Mouse (Mus musculus): ENCODE measurements around the gene Prrc2a. TPM values are rescaled to one million over a fixed set of nuclear protein-coding genes. Genes with fewer than 3 reads are reported as not detected.

The Prrc2a gene
- polyA plus RNA-seq, 1 experiment from 2014 or later, result 181 TPM

- peaks cover 15% of the 10 kb centered on the region for H3K4me1 ChIP-seq (replicated peaks)
- no peaks in the 10 kb centered on the region for H3K27me3 ChIP-seq
- no peak for ATAC-seq (ENCODE audit: low FRiP score)
- no peak overlapping the region for H3K9ac ChIP-seq
- H3K36me3 ChIP-seq, result peaks cover 99% of the 10 kb centered on the region
- H3K9me3 ChIP-seq, result no peaks in the 10 kb centered on the region
- no peak overlapping the region for H3K4me3 ChIP-seq
- 95% methylated on average over 8 of the region's 8 CpGs for WGBS
- H3K27ac ChIP-seq, result no peak overlapping the region
- H3K4me2 ChIP-seq, result no peak overlapping the region
These were observed 7.4 kb downstream of the Prrc2a start for GRCm38 (mm10) chr17:35157254-35157653.

GRCm38 (mm10) chr17:35156461-35157200 lies 8.1 kb downstream of the Prrc2a start:
- Histone ChIP-seq H3K36me3 (peaks cover 100% of the 10 kb centered on the region), H3K4me1 (replicated peaks) (peaks cover 8% of the 10 kb centered on the region), H3K27ac (no peak overlapping the region), H3K4me2 (no peak overlapping the region), H3K27me3 (no peaks in the 10 kb centered on the region), H3K9ac (no peak overlapping the region), H3K4me3 (no peak overlapping the region), H3K9me3 (no peaks in the 10 kb centered on the region)
- ATAC-seq (ENCODE audit: low FRiP score), result no peak
- 92% methylated on average over 33 of the region's 33 CpGs for WGBS

- no peak overlapping the region for H3K4me3 ChIP-seq
- WGBS, result 96% methylated on average over 12 of the region's 12 CpGs
- H3K27ac ChIP-seq, result no peak overlapping the region
- no peaks in the 10 kb centered on the region for H3K4me1 ChIP-seq (replicated peaks)
- H3K36me3 ChIP-seq, result peaks cover 98% of the 10 kb centered on the region
- no peak overlapping the region for H3K9ac ChIP-seq
- ATAC-seq (ENCODE audit: low FRiP score), result no peak
- no peaks in the 10 kb centered on the region for H3K9me3 ChIP-seq
- no peak overlapping the region for H3K4me2 ChIP-seq
- H3K27me3 ChIP-seq, result no peaks in the 10 kb centered on the region
These were observed 9.2 kb downstream of the Prrc2a start for GRCm38 (mm10) chr17:35155451-35155850.

- Histone ChIP-seq H3K36me3 (peaks cover 98% of the 10 kb centered on the region), H3K27me3 (no peaks in the 10 kb centered on the region)
- no peak for ATAC-seq (ENCODE audit: low FRiP score)
These were observed 10.1 kb downstream of the Prrc2a start for GRCm38 (mm10) chr17:35154616-35155015.

GRCm38 (mm10) chr17:35153931-35154330 lies 10.8 kb downstream of the Prrc2a start:
- Histone ChIP-seq H3K4me2 (no peak overlapping the region), H3K9ac (no peak overlapping the region; the same call in 1 of the 2 replicates), H3K27ac (no peak overlapping the region), H3K4me3 (no peak overlapping the region), H3K4me1 (replicated peaks) (no peaks in the 10 kb centered on the region), H3K27me3 (no peaks in the 10 kb centered on the region), H3K36me3 (peaks cover 98% of the 10 kb centered on the region), H3K9me3 (no peaks in the 10 kb centered on the region)
- WGBS, result 94% methylated on average over 4 of the region's 4 CpGs
- no peak for ATAC-seq (ENCODE audit: low FRiP score)

More at GRCm38 (mm10) chr17:35154616-35155015, 10.1 kb downstream of the Prrc2a start:
- 76% methylated on average over 7 of the region's 7 CpGs for WGBS
- no peak overlapping the region for H3K4me2 ChIP-seq
- no peak overlapping the region for H3K9ac ChIP-seq
- no peaks in the 10 kb centered on the region for H3K4me1 ChIP-seq (replicated peaks)
- H3K9me3 ChIP-seq, result no peaks in the 10 kb centered on the region
- H3K4me3 ChIP-seq, result no peak overlapping the region
- no peak overlapping the region for H3K27ac ChIP-seq

GRCm38 (mm10) chr17:35153077-35153476 lies 11.6 kb downstream of the Prrc2a start:
- 95% methylated on average over 9 of the region's 9 CpGs for WGBS
- H3K4me3 ChIP-seq, result no peak overlapping the region
- H3K27ac ChIP-seq, result no peak overlapping the region
- no peak for ATAC-seq (ENCODE audit: low FRiP score)
- H3K4me1 ChIP-seq (replicated peaks), result no peaks in the 10 kb centered on the region
- H3K9ac ChIP-seq, result no peak overlapping the region
- H3K27me3 ChIP-seq, result no peaks in the 10 kb centered on the region
- H3K4me2 ChIP-seq, result no peak overlapping the region
- no peaks in the 10 kb centered on the region for H3K9me3 ChIP-seq
- H3K36me3 ChIP-seq, result peaks cover 98% of the 10 kb centered on the region

GRCm38 (mm10) chr17:35152121-35152520 lies 12.6 kb downstream of the Prrc2a start:
- Histone ChIP-seq H3K4me1 (replicated peaks) (no peaks in the 10 kb centered on the region), H3K36me3 (peaks cover 97% of the 10 kb centered on the region), H3K9ac (no peak overlapping the region), H3K27me3 (no peaks in the 10 kb centered on the region), H3K27ac (no peak overlapping the region), H3K4me2 (no peak overlapping the region), H3K9me3 (no peaks in the 10 kb centered on the region), H3K4me3 (no peak overlapping the region)
- WGBS, result 96% methylated on average over 4 of the region's 4 CpGs
- ATAC-seq (ENCODE audit: low FRiP score), result no peak

GRCm38 (mm10) chr17:35147922-35148639 lies 16.6 kb downstream of the Prrc2a start:
- Histone ChIP-seq H3K27me3 (no peaks in the 10 kb centered on the region), H3K4me2 (no peak overlapping the region), H3K9me3 (no peaks in the 10 kb centered on the region), H3K4me1 (replicated peaks) (no peaks in the 10 kb centered on the region), H3K4me3 (no peak overlapping the region), H3K36me3 (peaks cover 97% of the 10 kb centered on the region), H3K9ac (no peak overlapping the region), H3K27ac (no peak overlapping the region)
- ATAC-seq (ENCODE audit: low FRiP score), result no peak
- WGBS, result 76% methylated on average over 5 of the region's 5 CpGs

- WGBS, result 63% methylated on average over 3 of the region's 3 CpGs
- no peak overlapping the region for H3K9ac ChIP-seq
- no peak for ATAC-seq (ENCODE audit: low FRiP score)
- H3K4me1 ChIP-seq (replicated peaks), result no peaks in the 10 kb centered on the region
- H3K27me3 ChIP-seq, result no peaks in the 10 kb centered on the region
- no peaks in the 10 kb centered on the region for H3K9me3 ChIP-seq
- H3K36me3 ChIP-seq, result peaks cover 97% of the 10 kb centered on the region
- H3K4me2 ChIP-seq, result no peak overlapping the region
- 0 out of 2 replicates have a peak overlapping the region, but pooled peaks have one; percentile 72 for H3K27ac ChIP-seq
- no peak overlapping the region for H3K4me3 ChIP-seq
These were observed 17.3 kb downstream of the Prrc2a start for GRCm38 (mm10) chr17:35147348-35147747.

GRCm38 (mm10) chr17:35146139-35146538 lies 18.6 kb downstream of the Prrc2a start:
- 86% methylated on average over 5 of the region's 5 CpGs for WGBS
- H3K27ac ChIP-seq, result no peak overlapping the region
- H3K4me1 ChIP-seq (replicated peaks), result no peaks in the 10 kb centered on the region
- H3K4me2 ChIP-seq, result no peak overlapping the region
- ATAC-seq (ENCODE audit: low FRiP score), result no peak
- no peaks in the 10 kb centered on the region for H3K27me3 ChIP-seq
- H3K4me3 ChIP-seq, result no peak overlapping the region
- H3K36me3 ChIP-seq, result peaks cover 97% of the 10 kb centered on the region
- H3K9me3 ChIP-seq, result no peaks in the 10 kb centered on the region
- 0 out of 2 replicates have a peak overlapping the region, but pooled peaks have one; percentile 24 for H3K9ac ChIP-seq

GRCm38 (mm10) chr17:35141971-35142370 lies 22.7 kb downstream of the Prrc2a start:
- Histone ChIP-seq H3K27ac (no peak overlapping the region), H3K4me3 (no peak overlapping the region), H3K27me3 (no peaks in the 10 kb centered on the region), H3K4me1 (replicated peaks) (peaks cover 24% of the 10 kb centered on the region), H3K9ac (no peak overlapping the region), H3K9me3 (no peaks in the 10 kb centered on the region), H3K36me3 (peaks cover 88% of the 10 kb centered on the region), H3K4me2 (no peak overlapping the region)
- no peak for ATAC-seq (ENCODE audit: low FRiP score)
- 90% methylated on average over 6 of the region's 6 CpGs for WGBS

GRCm38 (mm10) chr17:35140490-35140996 lies 24.2 kb downstream of the Prrc2a start:
- Histone ChIP-seq H3K36me3 (peaks cover 74% of the 10 kb centered on the region), H3K9me3 (no peaks in the 10 kb centered on the region), H3K4me2 (no peak overlapping the region), H3K4me1 (replicated peaks) (peaks cover 34% of the 10 kb centered on the region), H3K27me3 (no peaks in the 10 kb centered on the region), H3K4me3 (no peak overlapping the region), H3K9ac (no peak overlapping the region), H3K27ac (no peak overlapping the region)
- 79% methylated on average over 16 of the region's 16 CpGs for WGBS
- no peak for ATAC-seq (ENCODE audit: low FRiP score)
